Mouse (Mus musculus): ENCODE data around the gene H3f3b.

H3f3b gene

GRCm38 (mm10) chr11:116058022-116058614 is 30.4 kb upstream of the H3f3b start:
- Histone ChIP-seq H3K4me1 (replicated peaks; ENCODE audit: low read depth, low read length) (peaks cover 74% of the 10 kb centered on the region), H3K9me3 (ENCODE audit: low read length) (no peaks in the 10 kb centered on the region), H3K36me3 (ENCODE audit: insufficient read depth, low read length) (peaks cover 94% of the 10 kb centered on the region), H3K27me3 (ENCODE audit: insufficient read depth, low read length) (no peaks in the 10 kb centered on the region), H3K4me3 (replicated peaks; ENCODE audit: low read length) (no peak overlapping the region)
- TF ChIP-seq CTCF (conservative IDR thresholded peaks at IDR 0.05; ENCODE audit: low read length) (no peak), NANOG (IDR thresholded peaks at IDR 0.05; ENCODE audit: borderline replicate concordance, low read length) (no peak)

- H3K4me3 ChIP-seq (replicated peaks; ENCODE audit: low read length), result no peak overlapping the region
- H3K36me3 ChIP-seq (ENCODE audit: insufficient read depth, low read length), result peaks cover 100% of the 10 kb centered on the region
- H3K4me1 ChIP-seq (replicated peaks; ENCODE audit: low read depth, low read length), result peaks cover 67% of the 10 kb centered on the region
- TF ChIP-seq CTCF (conservative IDR thresholded peaks at IDR 0.05; ENCODE audit: low read length), result no peak
- no peak for TF ChIP-seq NANOG (IDR thresholded peaks at IDR 0.05; ENCODE audit: borderline replicate concordance, low read length)
- no peak for TF ChIP-seq POU5F1 (IDR thresholded peaks at IDR 0.05; ENCODE audit: borderline replicate concordance, low read length)
- no peaks in the 10 kb centered on the region for H3K9me3 ChIP-seq (ENCODE audit: low read length)
- H3K27me3 ChIP-seq (ENCODE audit: insufficient read depth, low read length), result no peaks in the 10 kb centered on the region
Measured at GRCm38 (mm10) chr11:116057237-116057881, 29.6 kb upstream of the H3f3b start.

GRCm38 (mm10) chr11:116055873-116056272 is 28.1 kb upstream of the H3f3b start:
- Histone ChIP-seq H3K36me3 (ENCODE audit: insufficient read depth, low read length) (peaks cover 100% of the 10 kb centered on the region), H3K4me1 (replicated peaks; ENCODE audit: low read depth, low read length) (peaks cover 60% of the 10 kb centered on the region), H3K4me3 (replicated peaks; ENCODE audit: low read length) (no peak overlapping the region), H3K27me3 (ENCODE audit: insufficient read depth, low read length) (no peaks in the 10 kb centered on the region), H3K9me3 (ENCODE audit: low read length) (no peaks in the 10 kb centered on the region)
- TF ChIP-seq NANOG (IDR thresholded peaks at IDR 0.05; ENCODE audit: borderline replicate concordance, low read length) (no peak), POU5F1 (IDR thresholded peaks at IDR 0.05; ENCODE audit: borderline replicate concordance, low read length) (no peak), CTCF (conservative IDR thresholded peaks at IDR 0.05; ENCODE audit: low read length) (no peak)

- H3K4me3 ChIP-seq (replicated peaks; ENCODE audit: low read length), result no peak overlapping the region
- H3K4me1 ChIP-seq (replicated peaks; ENCODE audit: low read depth, low read length), result peaks cover 59% of the 10 kb centered on the region
- no peaks in the 10 kb centered on the region for H3K27me3 ChIP-seq (ENCODE audit: insufficient read depth, low read length)
- no peaks in the 10 kb centered on the region for H3K9me3 ChIP-seq (ENCODE audit: low read length)
- no peak for TF ChIP-seq NANOG (IDR thresholded peaks at IDR 0.05; ENCODE audit: borderline replicate concordance, low read length)
- no peak for TF ChIP-seq POU5F1 (IDR thresholded peaks at IDR 0.05; ENCODE audit: borderline replicate concordance, low read length)
- peaks cover 100% of the 10 kb centered on the region for H3K36me3 ChIP-seq (ENCODE audit: insufficient read depth, low read length)
Measured at GRCm38 (mm10) chr11:116053510-116054229, 25.9 kb upstream of the H3f3b start.

GRCm38 (mm10) chr11:116050196-116050595 is 22.4 kb upstream of the H3f3b start:
- Histone ChIP-seq H3K36me3 (ENCODE audit: insufficient read depth, low read length) (peaks cover 98% of the 10 kb centered on the region), H3K4me1 (replicated peaks; ENCODE audit: low read depth, low read length) (peaks cover 57% of the 10 kb centered on the region), H3K4me3 (replicated peaks; ENCODE audit: low read length) (no peak overlapping the region), H3K9me3 (ENCODE audit: low read length) (no peaks in the 10 kb centered on the region), H3K27me3 (ENCODE audit: insufficient read depth, low read length) (no peaks in the 10 kb centered on the region)
- TF ChIP-seq POU5F1 (IDR thresholded peaks at IDR 0.05; ENCODE audit: borderline replicate concordance, low read length) (no peak), CTCF (conservative IDR thresholded peaks at IDR 0.05; ENCODE audit: low read length) (no peak), NANOG (IDR thresholded peaks at IDR 0.05; ENCODE audit: borderline replicate concordance, low read length) (no peak)

GRCm38 (mm10) chr11:116049610-116050009 is 21.8 kb upstream of the H3f3b start:
- Histone ChIP-seq H3K4me1 (replicated peaks; ENCODE audit: low read depth, low read length) (peaks cover 57% of the 10 kb centered on the region), H3K9me3 (ENCODE audit: low read length) (no peaks in the 10 kb centered on the region), H3K36me3 (ENCODE audit: insufficient read depth, low read length) (peaks cover 98% of the 10 kb centered on the region), H3K4me3 (replicated peaks; ENCODE audit: low read length) (no peak overlapping the region), H3K27me3 (ENCODE audit: insufficient read depth, low read length) (no peaks in the 10 kb centered on the region)
- TF ChIP-seq POU5F1 (IDR thresholded peaks at IDR 0.05; ENCODE audit: borderline replicate concordance, low read length), result no peak
- no peak for TF ChIP-seq NANOG (IDR thresholded peaks at IDR 0.05; ENCODE audit: borderline replicate concordance, low read length)
- TF ChIP-seq CTCF (conservative IDR thresholded peaks at IDR 0.05; ENCODE audit: low read length), result no peak

GRCm38 (mm10) chr11:116045173-116045572 is 17.4 kb upstream of the H3f3b start:
- Histone ChIP-seq H3K36me3 (ENCODE audit: insufficient read depth, low read length) (peaks cover 78% of the 10 kb centered on the region), H3K4me3 (replicated peaks; ENCODE audit: low read length) (no peak overlapping the region), H3K27me3 (ENCODE audit: insufficient read depth, low read length) (no peaks in the 10 kb centered on the region), H3K4me1 (replicated peaks; ENCODE audit: low read depth, low read length) (peaks cover 57% of the 10 kb centered on the region), H3K9me3 (ENCODE audit: low read length) (no peaks in the 10 kb centered on the region)
- TF ChIP-seq NANOG (IDR thresholded peaks at IDR 0.05; ENCODE audit: borderline replicate concordance, low read length) (no peak), POU5F1 (IDR thresholded peaks at IDR 0.05; ENCODE audit: borderline replicate concordance, low read length) (no peak), CTCF (conservative IDR thresholded peaks at IDR 0.05; ENCODE audit: low read length) (no peak)

GRCm38 (mm10) chr11:116043286-116043685 is 15.5 kb upstream of the H3f3b start:
- no peak overlapping the region for H3K4me3 ChIP-seq (replicated peaks; ENCODE audit: low read length)
- no peaks in the 10 kb centered on the region for H3K9me3 ChIP-seq (ENCODE audit: low read length)
- peaks cover 78% of the 10 kb centered on the region for H3K36me3 ChIP-seq (ENCODE audit: insufficient read depth, low read length)
- TF ChIP-seq CTCF (conservative IDR thresholded peaks at IDR 0.05; ENCODE audit: low read length) (no peak), POU5F1 (IDR thresholded peaks at IDR 0.05; ENCODE audit: borderline replicate concordance, low read length) (no peak), NANOG (IDR thresholded peaks at IDR 0.05; ENCODE audit: borderline replicate concordance, low read length) (no peak)
- H3K27me3 ChIP-seq (ENCODE audit: insufficient read depth, low read length), result no peaks in the 10 kb centered on the region
- peaks cover 54% of the 10 kb centered on the region for H3K4me1 ChIP-seq (replicated peaks; ENCODE audit: low read depth, low read length)
